Mouse (Mus musculus): Measurements from ENCODE around the gene Yjefn3.

The Yjefn3 gene

GRCm38 (mm10) chr8:69877992-69878391 is 24.5 kb downstream of the Yjefn3 start:
- DNase-seq, result no peak

- DNase-seq, result no peak
Measured at GRCm38 (mm10) chr8:69877396-69877795, 25.1 kb downstream of the Yjefn3 start.

- no peak for DNase-seq
Measured at GRCm38 (mm10) chr8:69876967-69877366, 25.5 kb downstream of the Yjefn3 start.

- no peak for DNase-seq
Measured at GRCm38 (mm10) chr8:69876097-69876496, 26.4 kb downstream of the Yjefn3 start.

- no peak for DNase-seq
Measured at GRCm38 (mm10) chr8:69874654-69875053, 27.9 kb downstream of the Yjefn3 start.

GRCm38 (mm10) chr8:69874155-69874554 is 28.4 kb downstream of the Yjefn3 start:
- no peak for DNase-seq

GRCm38 (mm10) chr8:69870907-69871306 is 31.6 kb downstream of the Yjefn3 start:
- DNase-seq, result no peak

- DNase-seq, result no peak
Measured at GRCm38 (mm10) chr8:69870003-69870765, 32.3 kb downstream of the Yjefn3 start.

GRCm38 (mm10) chr8:69867696-69868326 is 34.7 kb downstream of the Yjefn3 start:
- DNase-seq, result no peak

GRCm38 (mm10) chr8:69864180-69864579 is 38.3 kb downstream of the Yjefn3 start:
- no peak for DNase-seq

GRCm38 (mm10) chr8:69863387-69864020 is 39.0 kb downstream of the Yjefn3 start:
- no peak for DNase-seq

GRCm38 (mm10) chr8:69861251-69861650 is 41.3 kb downstream of the Yjefn3 start:
- no peak for DNase-seq

- DNase-seq, result no peak
Measured at GRCm38 (mm10) chr8:69860807-69861206, 41.7 kb downstream of the Yjefn3 start.

GRCm38 (mm10) chr8:69853869-69854268 is 48.6 kb downstream of the Yjefn3 start:
- DNase-seq, result no peak

- no peak for DNase-seq
Measured at GRCm38 (mm10) chr8:69850926-69851506, 51.5 kb downstream of the Yjefn3 start.

- DNase-seq, result no peak
Measured at GRCm38 (mm10) chr8:69849899-69850298, 52.6 kb downstream of the Yjefn3 start.

GRCm38 (mm10) chr8:69848951-69849350 is 53.6 kb downstream of the Yjefn3 start:
- DNase-seq, result no peak

GRCm38 (mm10) chr8:69847167-69848065 is 55.1 kb downstream of the Yjefn3 start:
- no peak for DNase-seq

Data from right cerebral cortex, postnatal 25 days (tissue).